Mouse (Mus musculus): ENCODE results near the gene Hs2st1.

DNA sequence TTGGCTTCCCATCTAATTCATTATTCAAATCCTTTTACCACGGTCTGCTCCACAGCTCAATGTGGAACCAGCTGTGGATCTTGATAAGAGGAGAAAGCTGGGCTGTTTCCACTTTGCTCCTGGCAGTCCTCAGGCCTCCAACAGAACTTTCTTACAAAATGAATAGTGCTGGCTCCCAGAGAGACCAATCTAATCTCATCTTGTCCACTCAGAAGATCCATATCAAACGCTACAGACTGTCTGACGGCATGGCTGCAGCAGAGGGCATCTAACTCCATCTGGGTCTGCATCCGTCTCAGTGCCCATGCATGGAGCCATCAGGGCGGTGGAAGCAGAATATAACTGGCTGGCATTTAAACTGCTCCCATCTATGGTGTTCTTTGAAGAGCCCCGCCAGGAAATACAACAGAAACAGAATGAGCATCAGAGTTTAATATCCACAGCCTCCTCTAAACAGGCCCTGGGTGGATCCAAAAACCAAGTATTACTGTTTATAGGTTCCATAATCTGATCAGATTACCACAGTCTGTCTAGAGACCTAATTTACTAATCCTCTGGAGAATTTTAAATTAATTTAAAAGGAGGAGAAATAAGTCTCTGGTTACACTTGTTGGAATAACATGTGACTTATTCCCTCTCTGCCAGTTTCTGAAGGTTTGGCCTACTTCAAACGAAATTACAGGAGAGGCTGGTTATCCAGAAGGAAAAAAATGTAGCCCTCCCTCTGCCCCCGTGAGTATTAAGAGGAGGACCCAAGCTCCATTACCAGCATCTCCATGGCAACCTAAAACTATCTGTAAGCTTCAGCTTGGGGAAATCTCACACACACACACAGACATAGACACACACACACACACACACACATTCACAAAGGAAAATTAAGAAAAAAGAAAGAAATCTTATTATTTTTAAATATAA, 141.2 kb downstream of the Hs2st1 start:
- TF ChIP-seq GATA1 (IDR thresholded peaks at IDR 0.05; ENCODE audit: borderline replicate concordance, low read length): no peak
- no peak for TF ChIP-seq FLI1 (IDR thresholded peaks at IDR 0.05; ENCODE audit: low read length)
